Mouse (Mus musculus): ENCODE measurements at regions not wholly inside any gene's neighbourhood (a gene's known extent, or its start where the extent isn't known, plus 50 kb on each side); places are given as distances from the start of the nearest gene placed in this dataset.

- Histone ChIP-seq H3K9ac (ENCODE audit: low read length) (no peak overlapping the region), H3K27ac (ENCODE audit: low read length) (no peak overlapping the region), H3K4me3 (replicated peaks; ENCODE audit: low read length) (no peak overlapping the region), H3K4me2 (ENCODE audit: low read depth, low read length) (no peak overlapping the region), H3K9me3 (replicated peaks; ENCODE audit: control insufficient read depth, low read length) (no peaks in the 10 kb centered on the region), H3K36me3 (ENCODE audit: control insufficient read depth, insufficient read depth, low read length) (no peaks in the 10 kb centered on the region), H3K27me3 (ENCODE audit: control insufficient read depth, insufficient read depth, low read length) (no peaks in the 10 kb centered on the region), H3K4me1 (ENCODE audit: control insufficient read depth, insufficient read depth, low read length) (no peaks in the 10 kb centered on the region)
- WGBS = 84% methylated on average over 4 of the region's 4 CpGs
- ATAC-seq (ENCODE audit: insufficient read depth, low FRiP score) = no peak
Observed at GRCm38 (mm10) chr13:111097336-111097735, 157.5 kb upstream of the Actbl2 start.

GRCm38 (mm10) chr13:111098738-111099137 is 156.1 kb upstream of the Actbl2 start:
- H3K4me2 ChIP-seq (ENCODE audit: low read depth, low read length) = no peak overlapping the region
- ATAC-seq (ENCODE audit: insufficient read depth, low FRiP score) = no peak
- no peak overlapping the region for H3K4me3 ChIP-seq (replicated peaks; ENCODE audit: low read length)
- H3K4me1 ChIP-seq (ENCODE audit: control insufficient read depth, insufficient read depth, low read length) = no peaks in the 10 kb centered on the region
- 88% methylated on average over 2 of the region's 2 CpGs for WGBS
- no peaks in the 10 kb centered on the region for H3K9me3 ChIP-seq (replicated peaks; ENCODE audit: control insufficient read depth, low read length)
- H3K36me3 ChIP-seq (ENCODE audit: control insufficient read depth, insufficient read depth, low read length) = no peaks in the 10 kb centered on the region
- H3K9ac ChIP-seq (ENCODE audit: low read length) = no peak overlapping the region
- no peak overlapping the region for H3K27ac ChIP-seq (ENCODE audit: low read length)
- H3K27me3 ChIP-seq (ENCODE audit: control insufficient read depth, insufficient read depth, low read length) = no peaks in the 10 kb centered on the region

- Histone ChIP-seq H3K4me1 (ENCODE audit: control insufficient read depth, insufficient read depth, low read length) (no peaks in the 10 kb centered on the region), H3K4me3 (replicated peaks; ENCODE audit: low read length) (no peak overlapping the region), H3K9ac (ENCODE audit: low read length) (no peak overlapping the region), H3K4me2 (ENCODE audit: low read depth, low read length) (no peak overlapping the region), H3K9me3 (replicated peaks; ENCODE audit: control insufficient read depth, low read length) (no peaks in the 10 kb centered on the region), H3K27ac (ENCODE audit: low read length) (no peak overlapping the region), H3K27me3 (ENCODE audit: control insufficient read depth, insufficient read depth, low read length) (no peaks in the 10 kb centered on the region), H3K36me3 (ENCODE audit: control insufficient read depth, insufficient read depth, low read length) (no peaks in the 10 kb centered on the region)
- no peak for ATAC-seq (ENCODE audit: insufficient read depth, low FRiP score)
- 61% methylated on average over 6 of the region's 6 CpGs for WGBS
Observed at GRCm38 (mm10) chr13:111099252-111099651, 155.6 kb upstream of the Actbl2 start.

GRCm38 (mm10) chr13:111100448-111100847 is 154.4 kb upstream of the Actbl2 start:
- H3K36me3 ChIP-seq (ENCODE audit: control insufficient read depth, insufficient read depth, low read length) = no peaks in the 10 kb centered on the region
- ATAC-seq (ENCODE audit: insufficient read depth, low FRiP score) = no peak
- no peak overlapping the region for H3K27ac ChIP-seq (ENCODE audit: low read length)
- no peaks in the 10 kb centered on the region for H3K9me3 ChIP-seq (replicated peaks; ENCODE audit: control insufficient read depth, low read length)
- no peaks in the 10 kb centered on the region for H3K27me3 ChIP-seq (ENCODE audit: control insufficient read depth, insufficient read depth, low read length)
- H3K4me3 ChIP-seq (replicated peaks; ENCODE audit: low read length) = no peak overlapping the region
- WGBS = 82% methylated on average over 1 of the region's 1 CpGs
- no peaks in the 10 kb centered on the region for H3K4me1 ChIP-seq (ENCODE audit: control insufficient read depth, insufficient read depth, low read length)
- H3K9ac ChIP-seq (ENCODE audit: low read length) = no peak overlapping the region
- H3K4me2 ChIP-seq (ENCODE audit: low read depth, low read length) = no peak overlapping the region

- no peaks in the 10 kb centered on the region for H3K36me3 ChIP-seq (ENCODE audit: control insufficient read depth, insufficient read depth, low read length)
- H3K4me1 ChIP-seq (ENCODE audit: control insufficient read depth, insufficient read depth, low read length) = no peaks in the 10 kb centered on the region
- no peak overlapping the region for H3K9ac ChIP-seq (ENCODE audit: low read length)
- H3K9me3 ChIP-seq (replicated peaks; ENCODE audit: control insufficient read depth, low read length) = no peaks in the 10 kb centered on the region
- H3K27ac ChIP-seq (ENCODE audit: low read length) = no peak overlapping the region
- no peak overlapping the region for H3K4me2 ChIP-seq (ENCODE audit: low read depth, low read length)
- no peak for ATAC-seq (ENCODE audit: insufficient read depth, low FRiP score)
- H3K4me3 ChIP-seq (replicated peaks; ENCODE audit: low read length) = no peak overlapping the region
- H3K27me3 ChIP-seq (ENCODE audit: control insufficient read depth, insufficient read depth, low read length) = no peaks in the 10 kb centered on the region
- 85% methylated on average over 4 of the region's 4 CpGs for WGBS
Observed at GRCm38 (mm10) chr13:111104567-111105219, 150.1 kb upstream of the Actbl2 start.

- WGBS = 80% methylated on average over 3 of the region's 3 CpGs
- ATAC-seq (ENCODE audit: insufficient read depth, low FRiP score) = no peak
Observed at GRCm38 (mm10) chr13:111131108-111131507, 123.7 kb upstream of the Actbl2 start.

GRCm38 (mm10) chr13:111136392-111136791 is 118.4 kb upstream of the Actbl2 start:
- Histone ChIP-seq H3K4me1 (ENCODE audit: control insufficient read depth, insufficient read depth, low read length) (no peaks in the 10 kb centered on the region), H3K27ac (ENCODE audit: low read length) (no peak overlapping the region), H3K4me3 (replicated peaks; ENCODE audit: low read length) (no peak overlapping the region), H3K4me2 (ENCODE audit: low read depth, low read length) (no peak overlapping the region), H3K27me3 (ENCODE audit: control insufficient read depth, insufficient read depth, low read length) (no peaks in the 10 kb centered on the region), H3K9ac (ENCODE audit: low read length) (no peak overlapping the region), H3K36me3 (ENCODE audit: control insufficient read depth, insufficient read depth, low read length) (no peaks in the 10 kb centered on the region), H3K9me3 (replicated peaks; ENCODE audit: control insufficient read depth, low read length) (no peaks in the 10 kb centered on the region)
- 89% methylated on average over 3 of the region's 3 CpGs for WGBS
- no peak for ATAC-seq (ENCODE audit: insufficient read depth, low FRiP score)

More at GRCm38 (mm10) chr13:111131108-111131507, 123.7 kb upstream of the Actbl2 start:
- Histone ChIP-seq H3K9me3 (replicated peaks; ENCODE audit: control insufficient read depth, low read length) (no peaks in the 10 kb centered on the region), H3K4me1 (ENCODE audit: control insufficient read depth, insufficient read depth, low read length) (no peaks in the 10 kb centered on the region), H3K27me3 (ENCODE audit: control insufficient read depth, insufficient read depth, low read length) (no peaks in the 10 kb centered on the region), H3K27ac (ENCODE audit: low read length) (no peak overlapping the region), H3K4me2 (ENCODE audit: low read depth, low read length) (no peak overlapping the region), H3K36me3 (ENCODE audit: control insufficient read depth, insufficient read depth, low read length) (no peaks in the 10 kb centered on the region), H3K9ac (ENCODE audit: low read length) (no peak overlapping the region), H3K4me3 (replicated peaks; ENCODE audit: low read length) (no peak overlapping the region)

GRCm38 (mm10) chr13:111142757-111143420 is 111.9 kb upstream of the Actbl2 start:
- WGBS = 68% methylated on average over 7 of the region's 7 CpGs
- ATAC-seq (ENCODE audit: insufficient read depth, low FRiP score) = no peak
- H3K27ac ChIP-seq (ENCODE audit: low read length) = no peak overlapping the region

GRCm38 (mm10) chr13:111144721-111145120 is 110.1 kb upstream of the Actbl2 start:
- Histone ChIP-seq H3K27ac (ENCODE audit: low read length) (no peak overlapping the region), H3K9me3 (replicated peaks; ENCODE audit: control insufficient read depth, low read length) (no peaks in the 10 kb centered on the region), H3K4me1 (ENCODE audit: control insufficient read depth, insufficient read depth, low read length) (no peaks in the 10 kb centered on the region), H3K4me2 (ENCODE audit: low read depth, low read length) (no peak overlapping the region), H3K27me3 (ENCODE audit: control insufficient read depth, insufficient read depth, low read length) (no peaks in the 10 kb centered on the region), H3K9ac (ENCODE audit: low read length) (no peak overlapping the region), H3K4me3 (replicated peaks; ENCODE audit: low read length) (no peak overlapping the region), H3K36me3 (ENCODE audit: control insufficient read depth, insufficient read depth, low read length) (no peaks in the 10 kb centered on the region)
- 57% methylated on average over 3 of the region's 3 CpGs for WGBS
- ATAC-seq (ENCODE audit: insufficient read depth, low FRiP score) = no peak

More at GRCm38 (mm10) chr13:111142757-111143420, 111.9 kb upstream of the Actbl2 start:
- no peak overlapping the region for H3K9ac ChIP-seq (ENCODE audit: low read length)
- H3K36me3 ChIP-seq (ENCODE audit: control insufficient read depth, insufficient read depth, low read length) = no peaks in the 10 kb centered on the region
- H3K9me3 ChIP-seq (replicated peaks; ENCODE audit: control insufficient read depth, low read length) = no peaks in the 10 kb centered on the region
- no peak overlapping the region for H3K4me3 ChIP-seq (replicated peaks; ENCODE audit: low read length)
- no peaks in the 10 kb centered on the region for H3K27me3 ChIP-seq (ENCODE audit: control insufficient read depth, insufficient read depth, low read length)
- H3K4me1 ChIP-seq (ENCODE audit: control insufficient read depth, insufficient read depth, low read length) = no peaks in the 10 kb centered on the region
- no peak overlapping the region for H3K4me2 ChIP-seq (ENCODE audit: low read depth, low read length)

Data from stomach, embryonic 16.5 days (tissue).